Mouse (Mus musculus): ENCODE measurements around the gene Dusp2. TPM values are rescaled to one million over a fixed set of nuclear protein-coding genes. Genes with fewer than 3 reads are reported as not detected.

Dusp2 gene
- total and polyA plus RNA-seq, 2 experiments from 2014 or later = 5.1 to 6.8 TPM

GRCm38 (mm10) chr2:127369703-127370376 is 33.9 kb downstream of the Dusp2 start:
- Histone ChIP-seq H3K4me1 (ENCODE audit: control insufficient read depth, insufficient read depth) (peaks cover 16% of the 10 kb centered on the region), H3K27me3 (ENCODE audit: control insufficient read depth, insufficient read depth, low read length) (peaks cover 29% of the 10 kb centered on the region), H3K27ac (ENCODE audit: low read depth) (no peak overlapping the region), H3K9ac (replicated peaks; ENCODE audit: low read depth, low read length) (no peak overlapping the region), H3K9me3 (replicated peaks; ENCODE audit: control insufficient read depth, low read length) (no peaks in the 10 kb centered on the region), H3K4me2 (ENCODE audit: low read depth, low read length) (no peak overlapping the region), H3K36me3 (replicated peaks; ENCODE audit: control insufficient read depth, insufficient read depth, low read length) (no peaks in the 10 kb centered on the region), H3K4me3 (ENCODE audit: low read depth, low read length) (no peak overlapping the region)
- no peak for DNase-seq (ENCODE audit: low spot score)
- no peak for ATAC-seq (ENCODE audit: insufficient read depth, low read depth)
- TF ChIP-seq EP300 (IDR thresholded peaks at IDR 0.05; ENCODE audit: low read depth) (no peak), CTCF (IDR thresholded peaks at IDR 0.05; ENCODE audit: low read depth) (no peak)
- 57% methylated on average over 5 of the region's 5 CpGs for WGBS

GRCm38 (mm10) chr2:127370561-127371483 is 34.9 kb downstream of the Dusp2 start:
- no peak for TF ChIP-seq EP300 (IDR thresholded peaks at IDR 0.05; ENCODE audit: low read depth)
- peak overlapping the region; percentile 18; the same call in 1 of the 2 replicates for H3K4me2 ChIP-seq (ENCODE audit: low read depth, low read length)
- no peak overlapping the region for H3K9ac ChIP-seq (replicated peaks; ENCODE audit: low read depth, low read length)
- no peaks in the 10 kb centered on the region for H3K9me3 ChIP-seq (replicated peaks; ENCODE audit: control insufficient read depth, low read length)
- no peaks in the 10 kb centered on the region for H3K36me3 ChIP-seq (replicated peaks; ENCODE audit: control insufficient read depth, insufficient read depth, low read length)
- peaks cover 19% of the 10 kb centered on the region for H3K27me3 ChIP-seq (ENCODE audit: control insufficient read depth, insufficient read depth, low read length)
- H3K4me1 ChIP-seq (ENCODE audit: control insufficient read depth, insufficient read depth) = peaks cover 22% of the 10 kb centered on the region
- H3K4me3 ChIP-seq (ENCODE audit: low read depth, low read length) = no peak overlapping the region
- no peak for DNase-seq (ENCODE audit: low spot score)
- 10% methylated on average over 9 of the region's 9 CpGs for whole genome bisulfite sequencing
- H3K27ac ChIP-seq (ENCODE audit: low read depth) = peak overlapping the region; percentile 46
- peak; percentile 46 for ATAC-seq (ENCODE audit: insufficient read depth, low read depth)

GRCm38 (mm10) chr2:127371484-127371861 is 35.5 kb downstream of the Dusp2 start:
- WGBS = 78% methylated on average over 1 of the region's 1 CpGs
- TF ChIP-seq EP300 (IDR thresholded peaks at IDR 0.05; ENCODE audit: low read depth) (no peak), CTCF (IDR thresholded peaks at IDR 0.05; ENCODE audit: low read depth) (no peak)
- H3K27ac ChIP-seq (ENCODE audit: low read depth) = no peak overlapping the region

DNA sequence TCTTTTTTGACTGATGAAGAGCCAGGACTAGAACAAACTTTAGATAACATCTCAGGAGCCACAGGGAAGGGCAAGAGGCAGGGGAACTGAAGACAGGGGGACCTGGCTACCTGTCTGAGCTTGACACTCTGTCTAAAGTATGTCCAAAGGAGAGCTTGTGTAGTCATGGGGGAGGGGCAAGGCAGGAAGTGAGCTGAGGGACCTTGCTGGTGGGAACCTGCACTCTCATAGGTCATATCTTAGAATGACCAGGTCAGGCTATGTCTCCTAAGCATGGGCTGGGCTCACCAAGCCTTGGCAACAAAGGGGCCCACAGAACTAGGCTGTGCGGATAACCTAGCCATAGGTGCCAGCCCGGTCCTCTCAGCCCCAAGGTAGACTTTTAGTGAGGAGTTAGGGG is 36.1 kb downstream of the Dusp2 start:
- Histone ChIP-seq H3K27me3 (ENCODE audit: control insufficient read depth, insufficient read depth, low read length) (peaks cover 7% of the 10 kb centered on the region; the same call in 1 of the 2 replicates), H3K9ac (replicated peaks; ENCODE audit: low read depth, low read length) (no peak overlapping the region), H3K4me2 (ENCODE audit: low read depth, low read length) (no peak overlapping the region), H3K4me3 (ENCODE audit: low read depth, low read length) (no peak overlapping the region), H3K4me1 (ENCODE audit: control insufficient read depth, insufficient read depth) (peaks cover 22% of the 10 kb centered on the region), H3K36me3 (replicated peaks; ENCODE audit: control insufficient read depth, insufficient read depth, low read length) (no peaks in the 10 kb centered on the region), H3K27ac (ENCODE audit: low read depth) (no peak overlapping the region), H3K9me3 (replicated peaks; ENCODE audit: control insufficient read depth, low read length) (no peaks in the 10 kb centered on the region)
- TF ChIP-seq CTCF (IDR thresholded peaks at IDR 0.05; ENCODE audit: low read depth) = no peak
- TF ChIP-seq EP300 (IDR thresholded peaks at IDR 0.05; ENCODE audit: low read depth) = no peak
- 79% methylated on average over 2 of the region's 2 CpGs for WGBS
- ATAC-seq (ENCODE audit: insufficient read depth, low read depth) (no peak), DNase-seq (ENCODE audit: low spot score) (no peak)

More at GRCm38 (mm10) chr2:127371484-127371861, 35.5 kb downstream of the Dusp2 start:
- ATAC-seq (ENCODE audit: insufficient read depth, low read depth) (0 out of 2 replicates have a peak, but pooled peaks have one; percentile 35), DNase-seq (ENCODE audit: low spot score) (no peak)
- H3K4me1 ChIP-seq (ENCODE audit: control insufficient read depth, insufficient read depth) = peaks cover 22% of the 10 kb centered on the region
- no peak overlapping the region for H3K9ac ChIP-seq (replicated peaks; ENCODE audit: low read depth, low read length)
- H3K36me3 ChIP-seq (replicated peaks; ENCODE audit: control insufficient read depth, insufficient read depth, low read length) = no peaks in the 10 kb centered on the region
- H3K27me3 ChIP-seq (ENCODE audit: control insufficient read depth, insufficient read depth, low read length) = peaks cover 13% of the 10 kb centered on the region
- H3K4me3 ChIP-seq (ENCODE audit: low read depth, low read length) = no peak overlapping the region
- no peaks in the 10 kb centered on the region for H3K9me3 ChIP-seq (replicated peaks; ENCODE audit: control insufficient read depth, low read length)
- no peak overlapping the region for H3K4me2 ChIP-seq (ENCODE audit: low read depth, low read length)

GRCm38 (mm10) chr2:127374131-127374530 is 38.2 kb downstream of the Dusp2 start:
- H3K4me1 ChIP-seq (ENCODE audit: control insufficient read depth, insufficient read depth) = peaks cover 24% of the 10 kb centered on the region
- no peaks in the 10 kb centered on the region for H3K27me3 ChIP-seq (ENCODE audit: control insufficient read depth, insufficient read depth, low read length)
- WGBS = 76% methylated on average over 3 of the region's 3 CpGs
- TF ChIP-seq CTCF (IDR thresholded peaks at IDR 0.05; ENCODE audit: low read depth) (no peak), EP300 (IDR thresholded peaks at IDR 0.05; ENCODE audit: low read depth) (no peak)
- H3K4me3 ChIP-seq (ENCODE audit: low read depth, low read length) = no peak overlapping the region
- no peak overlapping the region for H3K27ac ChIP-seq (ENCODE audit: low read depth)
- H3K9ac ChIP-seq (replicated peaks; ENCODE audit: low read depth, low read length) = no peak overlapping the region
- DNase-seq (ENCODE audit: low spot score) (no peak), ATAC-seq (ENCODE audit: insufficient read depth, low read depth) (no peak)
- no peaks in the 10 kb centered on the region for H3K9me3 ChIP-seq (replicated peaks; ENCODE audit: control insufficient read depth, low read length)
- H3K36me3 ChIP-seq (replicated peaks; ENCODE audit: control insufficient read depth, insufficient read depth, low read length) = no peaks in the 10 kb centered on the region
- H3K4me2 ChIP-seq (ENCODE audit: low read depth, low read length) = no peak overlapping the region
